Mouse (Mus musculus) hindlimb bud, embryonic 11.5 days (tissue): Measurements from ENCODE around the gene Cubn.
A peak's percentile ranks its signal among the peaks of the same experiment; 100 is the strongest.

Experiments
- DNase-seq: peaks from one replicate; pipeline ENCODE4 v3.0.0-alpha.2; 2012; ENCODE audit warnings: low read depth, low spot score; ENCODE audit errors: extremely low spot score

The Cubn gene

GRCm38 (mm10) chr2:13258606-13259005 lies 233.0 kb downstream of the Cubn start:
- DNase-seq: no peak

- DNase-seq: no peak
These were observed 250.9 kb downstream of the Cubn start for GRCm38 (mm10) chr2:13240711-13241110.

GRCm38 (mm10) chr2:13237140-13237901 lies 254.3 kb downstream of the Cubn start:
- peak; percentile 44 for DNase-seq

- DNase-seq: no peak
These were observed 255.9 kb downstream of the Cubn start for GRCm38 (mm10) chr2:13235696-13236095.

GRCm38 (mm10) chr2:13234796-13235195 lies 256.8 kb downstream of the Cubn start:
- no peak for DNase-seq

- DNase-seq: no peak
These were observed 257.7 kb downstream of the Cubn start for GRCm38 (mm10) chr2:13233902-13234301.

- no peak for DNase-seq
These were observed 258.3 kb downstream of the Cubn start for GRCm38 (mm10) chr2:13233254-13233835.

GRCm38 (mm10) chr2:13232305-13232704 lies 259.3 kb downstream of the Cubn start:
- no peak for DNase-seq

GRCm38 (mm10) chr2:13229686-13230085 lies 261.9 kb downstream of the Cubn start:
- no peak for DNase-seq
